Mouse (Mus musculus): ENCODE measurements around the gene Utrn.

Utrn gene

DNA sequence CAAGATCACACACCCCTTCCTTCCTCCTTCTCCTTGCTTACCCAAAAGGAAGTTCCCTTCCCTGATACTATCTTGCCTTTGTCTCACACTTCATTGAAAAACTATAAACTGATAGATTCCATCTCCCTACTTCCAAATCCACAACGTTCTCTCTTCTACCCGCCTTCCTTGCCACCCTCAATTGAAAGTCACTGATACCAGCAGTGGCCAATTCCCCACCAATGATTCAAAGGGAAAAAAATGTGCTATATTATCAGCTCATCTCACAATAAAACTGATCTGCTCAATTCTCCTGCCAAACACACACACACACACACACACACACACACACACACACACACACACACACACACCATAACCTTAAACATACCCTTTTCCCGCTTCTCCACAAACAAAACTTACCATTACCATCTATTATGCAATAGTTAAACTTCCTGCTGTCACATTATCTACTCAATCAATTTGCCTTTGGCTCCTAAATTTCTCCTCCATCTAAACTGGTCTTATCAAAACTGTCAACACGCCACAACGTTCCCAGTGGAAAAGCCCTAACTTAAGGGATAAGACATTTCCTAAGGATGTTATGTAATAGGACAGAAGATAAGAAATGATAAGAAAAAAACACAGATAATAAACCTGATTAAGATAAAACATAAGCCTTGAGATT lies 399.6 kb downstream of the Utrn start:
- no peak for DNase-seq (ENCODE audit: extremely low spot score, low read depth, low spot score)

- no peak for DNase-seq (ENCODE audit: extremely low spot score, low read depth, low spot score)
Measured at GRCm38 (mm10) chr10:12467544-12467943, 401.6 kb downstream of the Utrn start.

DNA sequence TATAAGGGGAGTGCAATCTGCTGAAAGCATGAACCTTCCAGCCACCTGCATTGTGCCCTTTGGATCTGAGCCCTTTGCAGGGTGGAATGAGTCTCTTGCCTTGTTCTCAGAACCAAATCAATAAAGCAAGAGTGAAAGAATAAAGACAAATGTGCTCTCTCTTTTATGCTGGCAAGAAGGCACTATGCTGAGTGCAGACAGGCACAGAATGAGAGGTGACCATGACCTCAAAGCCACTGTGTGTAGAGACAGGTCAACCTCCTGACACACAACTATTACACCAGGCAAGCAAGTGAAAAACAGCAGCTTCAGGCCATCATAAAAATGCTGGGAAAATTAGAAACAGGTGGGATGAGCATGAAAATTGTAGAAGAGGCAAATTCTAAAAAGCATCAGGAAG lies 408.2 kb downstream of the Utrn start:
- DNase-seq (ENCODE audit: extremely low spot score, low read depth, low spot score) = no peak

DNA sequence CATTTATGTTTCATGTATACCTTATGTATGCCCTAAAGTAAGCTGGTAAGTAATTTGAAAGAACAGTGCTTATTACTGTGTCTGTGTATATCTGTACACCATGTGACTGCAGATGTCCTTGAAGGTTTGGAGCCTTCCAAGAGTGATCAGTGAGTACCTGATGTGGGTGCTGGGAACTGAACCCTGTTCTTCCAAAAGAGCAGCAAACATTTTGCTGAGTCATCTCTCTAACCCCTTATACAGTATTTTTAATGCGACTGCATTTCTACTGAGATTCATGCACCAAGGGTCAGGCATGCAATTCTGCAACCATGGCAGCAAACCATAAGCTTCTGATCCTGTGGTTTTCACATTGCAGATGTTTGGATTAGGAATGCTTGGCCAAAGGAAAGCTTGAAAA lies 412.3 kb downstream of the Utrn start:
- DNase-seq (ENCODE audit: extremely low spot score, low read depth, low spot score) = no peak

DNA sequence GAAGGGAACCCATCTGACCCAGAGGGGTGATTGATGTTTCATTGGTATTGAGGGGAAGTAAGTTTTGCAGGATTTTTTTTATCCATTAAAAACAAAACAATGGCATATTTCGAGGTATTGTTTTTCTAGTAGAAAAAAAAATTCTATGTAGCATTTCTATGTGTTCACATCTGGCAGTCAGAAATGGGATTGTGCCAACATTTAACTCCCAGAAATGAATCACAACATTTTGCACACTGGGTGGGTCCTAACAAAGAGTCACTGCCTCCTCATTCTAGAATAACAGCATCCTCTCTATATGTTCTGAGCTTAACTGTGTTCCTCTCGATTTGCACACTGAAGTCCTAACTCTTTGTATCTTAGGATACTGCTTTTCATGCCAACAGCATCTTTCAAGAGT lies 416.5 kb downstream of the Utrn start:
- DNase-seq (ENCODE audit: extremely low spot score, low read depth, low spot score) = no peak

- DNase-seq (ENCODE audit: extremely low spot score, low read depth, low spot score) = no peak
Measured at GRCm38 (mm10) chr10:12444122-12444521, 425.0 kb downstream of the Utrn start.

DNA sequence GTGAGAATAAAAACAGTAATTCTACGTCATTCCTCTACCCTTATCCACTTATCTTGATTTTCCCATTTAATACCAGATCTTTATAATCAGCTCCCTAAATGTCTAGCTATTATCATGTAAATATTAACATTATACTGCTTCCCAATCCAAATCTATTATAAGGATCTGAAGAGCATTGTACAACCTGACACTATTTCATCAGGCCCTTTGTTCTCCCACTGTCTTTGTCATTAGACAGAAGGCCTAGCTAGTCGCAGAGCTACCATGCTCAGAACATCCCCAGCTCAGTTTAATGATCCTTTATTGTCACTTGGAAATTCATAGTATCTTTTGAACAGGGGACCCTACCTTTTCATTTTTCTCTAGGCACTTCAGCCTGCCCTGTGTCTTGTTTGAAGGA lies 436.0 kb downstream of the Utrn start:
- DNase-seq (ENCODE audit: extremely low spot score, low read depth, low spot score) = no peak

DNA sequence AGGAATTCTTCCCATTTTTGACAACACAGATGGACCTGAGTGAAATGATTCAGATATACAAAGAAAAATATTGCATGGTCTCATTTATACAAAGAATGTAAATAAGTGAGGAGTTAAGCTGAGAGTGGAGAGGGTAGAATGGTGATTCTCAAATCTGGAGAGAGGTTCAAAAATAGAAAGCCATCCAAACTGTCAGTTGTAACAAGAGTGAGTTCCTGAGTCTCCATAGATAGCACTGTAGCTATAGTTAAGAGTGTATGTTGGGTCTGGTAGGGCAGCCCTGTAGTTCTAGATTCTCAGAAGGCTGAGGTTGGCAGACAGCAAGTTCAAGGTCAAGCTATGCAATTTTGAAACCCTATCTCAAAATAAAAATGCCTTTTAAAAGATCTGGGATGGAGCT lies 438.8 kb downstream of the Utrn start:
- no peak for DNase-seq (ENCODE audit: extremely low spot score, low read depth, low spot score)

GRCm38 (mm10) chr10:12426866-12427265 lies 442.3 kb downstream of the Utrn start:
- DNase-seq (ENCODE audit: extremely low spot score, low read depth, low spot score) = no peak

- no peak for DNase-seq (ENCODE audit: extremely low spot score, low read depth, low spot score)
Measured at GRCm38 (mm10) chr10:12424944-12425343, 444.2 kb downstream of the Utrn start.

DNA sequence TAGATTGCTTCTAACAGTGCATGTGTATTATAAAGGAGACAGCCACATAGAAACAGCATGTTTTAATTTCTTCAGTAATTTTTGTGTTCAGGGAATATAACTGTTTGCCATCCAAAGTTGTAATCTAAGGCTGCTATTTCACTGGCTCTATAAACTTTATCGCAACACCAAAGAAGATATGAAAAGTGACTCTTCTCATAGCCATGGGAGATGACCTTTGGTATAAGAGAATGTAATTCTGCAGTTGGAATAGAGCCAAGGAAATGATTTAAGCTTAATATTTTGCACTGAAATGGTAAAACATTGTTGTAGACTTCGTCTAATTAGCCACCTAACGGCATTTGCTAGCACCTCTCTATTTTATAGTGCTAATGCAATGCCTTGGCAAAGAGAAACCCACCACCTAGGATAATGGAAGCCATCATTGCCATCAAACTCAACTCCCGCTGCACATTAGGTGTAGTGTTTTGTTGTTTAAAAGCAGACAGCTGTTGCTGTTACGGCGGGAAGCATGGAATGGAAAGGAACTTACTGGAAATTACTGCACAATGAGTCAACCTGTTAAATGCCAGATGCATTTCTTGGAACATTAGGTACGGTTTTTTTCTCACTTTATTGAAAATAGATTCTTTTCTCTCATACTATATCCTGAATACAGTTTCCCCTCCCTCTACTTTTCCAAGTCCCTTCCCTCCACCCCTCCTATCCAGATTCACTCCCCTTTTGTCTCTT lies 445.0 kb downstream of the Utrn start:
- DNase-seq (ENCODE audit: extremely low spot score, low read depth, low spot score) = no peak

- DNase-seq (ENCODE audit: extremely low spot score, low read depth, low spot score) = no peak
Measured at GRCm38 (mm10) chr10:12414967-12415366, 454.2 kb downstream of the Utrn start.

GRCm38 (mm10) chr10:12406338-12407110 lies 462.6 kb downstream of the Utrn start:
- DNase-seq (ENCODE audit: extremely low spot score, low read depth, low spot score) = no peak

DNA sequence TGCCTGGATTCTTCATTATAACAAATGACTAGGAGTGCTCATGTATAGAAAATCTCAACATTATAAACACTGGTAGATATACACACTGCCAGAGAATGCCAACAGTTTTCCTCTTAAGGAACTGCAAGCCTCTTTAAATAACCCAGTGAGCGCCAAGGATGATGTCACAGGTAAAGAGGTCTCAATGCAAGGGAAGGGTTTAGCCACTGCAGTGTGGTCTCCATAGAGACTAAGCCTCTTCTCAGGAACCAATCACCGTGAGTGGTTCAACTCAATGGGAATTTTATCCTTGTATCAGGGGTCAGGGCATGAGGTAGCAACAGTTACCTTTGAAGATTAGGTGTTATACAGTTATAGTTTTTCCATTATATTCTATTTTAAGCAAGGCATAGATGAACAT lies 469.7 kb downstream of the Utrn start:
- DNase-seq (ENCODE audit: extremely low spot score, low read depth, low spot score) = no peak

DNA sequence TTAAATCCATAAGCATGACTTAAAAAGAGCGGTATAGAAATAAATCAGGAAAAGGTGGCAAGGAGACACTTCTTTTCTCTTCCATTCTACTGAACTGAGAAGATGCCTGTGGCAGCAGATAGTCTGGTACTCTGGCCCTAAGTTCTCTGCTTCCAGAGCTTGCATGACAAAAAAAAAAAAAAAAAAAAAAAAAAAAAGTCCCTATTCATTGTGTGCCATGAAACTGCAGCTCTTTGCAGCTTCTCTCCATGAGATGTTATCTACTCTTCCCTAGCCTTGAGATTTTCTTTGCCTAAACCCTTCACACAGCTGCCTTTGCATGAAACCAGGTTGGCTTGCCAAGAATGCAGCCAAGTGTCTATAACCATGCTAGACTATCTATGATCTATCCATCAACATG lies 489.0 kb downstream of the Utrn start:
- DNase-seq (ENCODE audit: extremely low spot score, low read depth, low spot score) = no peak

- no peak for DNase-seq (ENCODE audit: extremely low spot score, low read depth, low spot score)
Measured at GRCm38 (mm10) chr10:12379123-12379522, 490.0 kb downstream of the Utrn start.

- DNase-seq (ENCODE audit: extremely low spot score, low read depth, low spot score) = no peak
Measured at GRCm38 (mm10) chr10:12377727-12378126, 491.4 kb downstream of the Utrn start.

GRCm38 (mm10) chr10:12376015-12376414 lies 493.1 kb downstream of the Utrn start:
- DNase-seq (ENCODE audit: extremely low spot score, low read depth, low spot score) = no peak

DNA sequence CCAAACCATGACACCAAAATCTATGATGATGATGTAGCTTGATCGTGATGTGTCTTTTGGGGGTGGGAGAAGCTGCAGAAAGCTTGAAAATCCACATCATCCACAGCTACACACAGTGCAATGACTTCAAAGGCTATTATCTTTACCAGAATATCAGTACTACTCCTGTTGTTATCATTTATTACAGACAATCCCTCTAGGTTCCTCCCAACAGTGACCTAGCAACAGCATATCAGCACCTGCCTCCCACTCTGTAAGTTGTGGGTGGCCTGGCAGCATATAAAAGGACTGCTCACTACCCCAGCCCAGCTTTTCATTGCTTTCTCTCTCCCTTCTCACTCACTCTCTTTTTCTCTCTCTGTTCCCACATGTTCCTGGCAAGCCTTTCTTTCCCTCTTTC lies 494.4 kb downstream of the Utrn start:
- no peak for DNase-seq (ENCODE audit: extremely low spot score, low read depth, low spot score)

GRCm38 (mm10) chr10:12354556-12354955 lies 514.6 kb downstream of the Utrn start:
- DNase-seq (ENCODE audit: extremely low spot score, low read depth, low spot score) = no peak

DNA sequence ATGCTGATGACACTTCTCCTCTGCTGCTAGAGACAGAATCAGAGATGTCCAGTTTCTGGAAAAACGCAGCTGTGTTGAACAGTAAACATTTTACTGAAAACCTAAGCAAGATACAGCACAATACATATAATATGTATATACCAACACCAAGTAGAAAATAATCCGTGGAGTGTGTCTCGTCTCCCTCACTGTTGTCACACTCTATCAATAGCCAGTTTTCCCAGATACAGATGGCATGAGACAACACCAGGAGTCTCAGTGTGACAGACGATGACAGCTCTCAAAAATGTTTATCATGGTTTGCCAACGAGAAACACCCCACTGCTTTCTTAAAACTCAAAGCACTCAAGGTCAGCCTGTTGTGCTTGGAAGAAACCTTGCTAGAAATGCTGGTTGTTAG lies 515.1 kb downstream of the Utrn start:
- DNase-seq (ENCODE audit: extremely low spot score, low read depth, low spot score) = no peak

Data from hindlimb bud, embryonic 11.5 days (tissue).